Mouse (Mus musculus) B cell, adult 2 months (primary cell): ENCODE measurements around the gene Tmx2.
"Not testable (repeated sequence)": the region's sequence is repeated elsewhere in the genome, so short reads cannot be mapped to it uniquely, and the experiment has no call there.

Source experiments
- DNase-seq, 2 experiments: peaks; one replicate each; pipeline ENCODE4 v3.0.0; 2022

Tmx2 gene

DNA sequence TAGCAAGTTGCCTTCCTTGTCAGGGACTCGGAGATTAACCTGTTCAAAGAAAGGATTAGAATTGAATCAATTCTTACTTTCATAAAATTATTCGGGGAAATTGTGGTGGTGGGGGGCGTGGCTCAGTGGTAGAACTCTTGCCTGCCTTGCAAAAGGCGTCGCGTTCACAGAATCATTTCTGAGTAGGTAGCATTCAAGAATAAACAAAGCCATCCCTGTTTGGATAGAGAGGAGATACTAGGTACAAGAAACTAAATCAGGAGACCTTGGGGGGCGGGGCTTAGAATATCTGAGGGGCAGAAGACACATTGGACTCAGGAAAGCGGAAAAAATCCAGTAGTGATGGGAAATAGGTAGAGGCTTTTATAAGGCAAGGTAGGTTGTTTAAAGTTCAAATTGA is at the start of gene Tmx2:
Gene Tmx2 (minus strand): TSS at position 125 of the 400 bp plus-strand sequence.
- DNase-seq = peak in 1 of 2 experiments; percentile 9

DNA sequence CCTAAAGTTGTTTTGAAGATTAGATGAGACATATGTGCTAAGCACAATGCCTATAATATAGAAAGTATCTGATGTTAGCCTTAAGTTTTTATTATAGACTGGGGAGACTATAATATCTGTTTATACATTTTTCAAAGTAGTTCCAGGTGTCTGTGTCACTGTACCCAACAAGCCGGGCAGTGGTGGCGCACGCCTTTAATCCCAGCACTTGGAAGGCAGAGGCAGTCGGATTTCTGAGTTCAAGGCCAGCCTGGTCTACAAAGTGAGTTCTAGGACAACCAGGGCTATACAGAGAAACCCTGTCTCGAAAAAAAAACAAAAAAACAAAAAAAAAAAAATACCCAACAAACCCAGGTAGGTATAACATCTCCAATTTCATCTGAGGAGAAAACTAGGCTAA is 49.3 kb upstream of the Tmx2 start:
- not testable (repeated sequence) for DNase-seq

DNA sequence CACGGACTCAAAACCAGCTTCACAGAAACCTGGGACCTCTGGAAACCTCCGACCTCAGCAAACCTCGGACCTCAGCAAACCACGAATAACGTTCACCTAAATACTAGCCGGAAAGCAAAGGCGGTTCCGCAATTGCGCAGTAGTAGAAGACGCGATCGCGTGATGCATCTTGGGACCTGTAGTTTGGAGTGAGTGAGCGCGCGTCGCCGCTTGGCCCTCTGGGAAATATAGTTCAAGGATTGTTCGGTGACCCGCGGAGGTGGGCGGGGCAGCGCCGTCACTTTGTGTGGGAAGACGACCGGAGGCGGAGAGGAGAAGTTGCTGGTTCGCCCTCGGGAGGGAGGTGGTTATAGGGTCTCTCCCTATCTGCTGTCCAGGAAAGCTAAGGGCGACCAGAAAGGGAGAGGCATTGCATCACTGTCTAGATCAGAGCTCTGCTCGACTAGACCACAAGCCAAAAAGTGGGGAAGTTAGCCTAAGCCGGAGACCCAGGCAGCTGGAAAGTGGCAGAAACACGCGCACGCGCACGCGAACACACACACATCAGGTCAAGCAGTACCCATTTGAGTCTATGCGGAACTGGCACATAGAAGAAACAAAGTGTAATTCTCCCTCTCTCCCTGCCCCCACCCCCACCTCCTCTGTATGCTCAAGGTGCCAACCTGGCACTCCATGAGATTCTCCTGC is 48.4 kb upstream of the Tmx2 start, which contains the start of gene Clp1:
Gene Clp1 (minus strand): TSS at position 179 of the 687 bp plus-strand sequence.
- DNase-seq = peak; percentile 95 to 96

DNA sequence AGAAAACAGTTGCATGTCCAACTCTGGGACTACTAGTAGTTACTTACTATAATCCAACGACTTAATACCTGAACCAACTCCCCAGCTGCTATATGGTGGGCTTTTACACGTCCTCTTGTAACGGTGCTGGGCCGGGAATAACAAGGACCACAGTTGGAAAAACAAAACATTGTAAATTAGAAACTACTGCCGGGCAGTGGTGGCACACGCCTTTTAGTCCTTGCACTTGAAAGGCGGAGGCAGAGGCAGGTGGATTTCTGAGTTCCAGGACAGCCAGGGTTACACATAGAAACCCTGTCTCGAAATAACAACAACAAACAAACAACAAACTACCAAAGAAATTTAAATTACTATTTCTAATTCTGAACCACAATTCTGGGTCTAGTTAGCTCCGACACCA is 47.8 kb upstream of the Tmx2 start:
- DNase-seq = peak in 1 of 2 experiments; percentile 10

DNA sequence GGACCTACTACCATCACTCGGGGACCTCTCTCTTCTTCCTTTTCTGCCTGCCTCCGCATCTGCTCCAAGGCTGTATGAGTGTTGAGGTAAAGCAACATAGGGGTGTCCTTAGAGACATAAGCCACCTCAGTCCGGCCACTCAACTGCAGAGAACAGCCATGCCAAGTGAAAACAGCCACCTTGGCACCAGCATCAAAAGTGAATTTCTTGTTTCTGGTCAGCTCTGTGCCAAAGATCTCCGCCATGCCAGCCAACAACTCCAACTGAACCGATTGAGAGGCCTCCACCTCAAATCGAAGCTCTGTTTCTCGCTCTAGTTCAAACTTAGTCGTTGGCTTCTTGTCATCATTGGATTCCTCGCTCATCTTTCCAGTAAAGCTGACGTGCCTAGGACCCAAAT is 46.8 kb upstream of the Tmx2 start:
- DNase-seq = no peak

DNA sequence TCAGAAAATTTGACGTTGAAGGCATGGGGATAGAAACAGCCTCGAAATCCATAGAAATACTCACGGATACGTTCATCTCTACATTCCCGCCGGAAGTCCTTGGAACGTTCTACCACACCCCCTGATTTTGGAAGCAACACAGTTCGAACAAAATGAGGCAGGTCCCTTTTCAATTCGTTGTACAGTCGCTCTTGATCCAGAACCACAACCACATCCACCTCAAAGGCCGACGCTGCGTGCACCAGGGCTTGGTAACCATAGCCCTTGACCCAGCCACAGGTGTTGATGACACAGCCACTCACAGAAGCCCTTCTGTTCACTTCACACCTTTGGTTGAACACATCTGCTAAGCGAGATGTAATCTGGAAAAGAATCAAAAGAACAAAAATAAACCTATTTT is 44.9 kb upstream of the Tmx2 start:
- DNase-seq = no peak

DNA sequence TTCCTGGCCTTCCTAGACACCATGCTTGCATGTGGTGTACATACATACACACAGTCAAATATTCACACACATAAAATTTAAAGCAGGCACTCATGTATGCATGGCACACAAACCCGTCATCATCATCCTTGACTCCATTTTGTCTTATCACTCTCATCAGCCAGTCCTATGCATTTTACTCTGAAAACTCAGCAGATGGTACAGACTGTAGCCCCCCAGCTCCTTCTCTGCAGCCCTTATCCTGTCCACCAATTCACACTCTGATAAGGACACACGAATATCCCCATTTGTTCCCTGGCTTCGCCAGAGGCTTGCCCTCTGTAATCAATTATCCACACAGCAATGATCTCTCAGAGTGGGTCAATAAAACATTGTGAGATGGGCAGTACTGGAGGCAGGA is 42.2 kb upstream of the Tmx2 start:
- no peak for DNase-seq

DNA sequence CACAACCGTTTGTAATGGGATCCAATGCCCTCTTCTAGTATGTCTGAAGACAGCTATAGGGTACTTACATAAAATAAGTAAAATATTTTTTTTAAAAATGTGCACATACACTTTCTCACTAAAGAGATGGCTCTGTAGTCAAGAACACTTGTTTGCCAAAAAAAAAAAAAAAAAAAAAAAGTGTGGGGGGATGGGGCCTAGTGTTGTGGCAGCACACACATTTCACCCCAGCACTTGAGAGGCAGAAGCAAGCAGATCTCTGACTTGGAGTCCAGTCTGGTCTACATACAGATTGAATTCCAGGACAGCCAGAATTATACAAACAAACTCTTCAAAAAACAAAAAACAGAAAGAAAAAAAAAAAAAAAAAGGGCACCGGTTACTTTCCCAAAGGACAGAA is 41.8 kb upstream of the Tmx2 start:
- DNase-seq = no peak

DNA sequence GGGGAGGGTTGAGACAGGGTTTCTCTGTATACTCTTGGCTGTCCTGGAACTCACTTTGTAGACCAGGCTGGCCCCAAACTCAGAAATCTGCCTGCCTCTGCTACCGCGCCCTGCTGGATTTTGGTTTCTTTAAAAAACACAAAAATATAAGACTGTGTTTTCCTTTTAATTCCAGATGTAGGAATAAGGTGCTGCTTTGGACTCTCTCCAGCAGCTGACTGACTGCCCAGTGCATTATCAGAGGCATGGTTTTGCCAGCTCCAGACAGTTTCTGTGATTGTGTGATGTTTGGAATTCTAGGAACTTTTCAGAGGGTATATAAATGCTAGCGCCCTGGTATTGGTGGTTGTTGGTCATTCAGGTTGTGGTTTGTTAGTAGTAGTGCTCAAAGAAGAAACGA is 38.4 kb upstream of the Tmx2 start:
- no peak for DNase-seq

DNA sequence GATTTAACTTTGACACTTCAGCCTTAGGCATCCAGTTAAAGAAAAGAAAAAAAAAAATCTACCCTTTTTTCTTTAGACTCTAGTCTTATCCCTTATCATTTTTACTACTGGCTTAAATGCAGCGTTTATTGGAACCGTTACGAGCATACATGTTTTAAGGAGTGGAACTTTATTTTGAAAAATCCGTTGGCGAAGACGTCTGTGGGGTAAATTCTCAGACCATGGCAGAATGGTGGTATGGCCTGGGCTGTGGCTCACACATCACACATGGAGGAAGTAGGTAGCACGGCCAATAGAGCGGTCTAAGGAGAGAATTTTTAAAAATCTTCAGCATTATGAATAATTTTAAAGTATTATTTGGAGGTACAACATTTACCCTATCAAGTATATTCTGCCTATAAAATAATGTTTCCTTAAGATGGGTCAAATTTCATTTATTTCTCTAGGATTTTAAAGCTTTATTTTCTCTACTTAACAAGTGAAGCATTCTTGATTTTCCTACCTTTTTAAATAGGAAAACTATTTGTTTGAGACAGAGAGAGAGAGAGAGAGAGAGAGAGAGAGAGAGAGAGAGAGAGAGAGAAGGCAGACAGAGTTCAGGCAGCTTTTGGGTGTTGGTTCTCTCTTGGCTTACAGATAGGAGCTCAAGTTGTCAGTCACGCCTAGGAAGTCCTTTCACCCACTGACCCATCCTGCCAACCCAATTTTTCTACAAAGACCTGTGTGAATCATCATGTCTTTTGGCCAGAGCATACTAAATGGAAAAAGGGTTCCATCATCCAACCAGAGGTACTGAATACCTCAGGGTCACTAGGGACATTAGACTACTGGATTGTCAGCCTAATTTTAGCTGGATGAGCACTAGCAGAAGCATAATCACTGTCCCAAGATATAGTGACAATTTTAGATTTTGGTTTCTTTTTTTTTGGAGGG is 37.7 kb upstream of the Tmx2 start:
- DNase-seq = peak; percentile 15 to 22

DNA sequence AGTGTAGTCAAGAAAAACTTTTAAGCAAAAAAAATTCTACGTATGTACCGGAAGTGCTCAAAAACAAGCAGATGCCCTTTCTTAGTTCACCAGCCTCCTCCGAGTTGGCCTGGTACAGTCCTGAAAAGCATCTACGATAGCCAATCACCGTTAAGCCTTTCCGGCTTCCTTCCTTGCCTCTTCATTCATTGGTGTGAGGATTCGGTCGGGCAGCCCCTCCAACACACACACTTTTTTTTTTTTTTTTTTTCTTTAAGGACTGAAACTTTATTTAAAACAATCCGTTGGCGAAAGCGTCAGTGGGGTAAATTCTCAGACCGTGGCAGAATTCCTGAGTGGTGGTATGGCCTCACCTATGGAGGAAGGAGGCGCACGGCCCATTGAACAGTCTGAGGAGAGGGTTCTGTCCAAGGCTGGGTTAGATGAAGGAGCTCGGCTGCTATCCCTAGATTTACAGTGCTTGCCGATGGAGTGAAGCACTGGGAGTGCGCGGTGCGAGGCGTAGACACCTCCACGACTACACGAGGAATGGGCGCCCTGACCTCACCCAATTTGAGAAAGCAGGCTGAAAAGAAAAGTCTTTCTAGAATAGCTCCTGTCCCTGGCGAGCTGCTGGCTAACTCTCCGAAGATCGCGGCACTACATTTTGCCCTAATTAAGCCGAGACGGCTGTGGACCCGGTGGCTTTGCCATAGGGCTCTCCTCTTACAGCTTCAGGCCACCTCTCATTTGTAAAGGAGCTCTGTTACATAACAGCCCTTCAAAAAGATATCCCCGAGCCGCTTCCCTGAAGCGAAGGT is 36.8 kb upstream of the Tmx2 start:
- peak in 1 of 2 experiments; percentile 73 for DNase-seq

DNA sequence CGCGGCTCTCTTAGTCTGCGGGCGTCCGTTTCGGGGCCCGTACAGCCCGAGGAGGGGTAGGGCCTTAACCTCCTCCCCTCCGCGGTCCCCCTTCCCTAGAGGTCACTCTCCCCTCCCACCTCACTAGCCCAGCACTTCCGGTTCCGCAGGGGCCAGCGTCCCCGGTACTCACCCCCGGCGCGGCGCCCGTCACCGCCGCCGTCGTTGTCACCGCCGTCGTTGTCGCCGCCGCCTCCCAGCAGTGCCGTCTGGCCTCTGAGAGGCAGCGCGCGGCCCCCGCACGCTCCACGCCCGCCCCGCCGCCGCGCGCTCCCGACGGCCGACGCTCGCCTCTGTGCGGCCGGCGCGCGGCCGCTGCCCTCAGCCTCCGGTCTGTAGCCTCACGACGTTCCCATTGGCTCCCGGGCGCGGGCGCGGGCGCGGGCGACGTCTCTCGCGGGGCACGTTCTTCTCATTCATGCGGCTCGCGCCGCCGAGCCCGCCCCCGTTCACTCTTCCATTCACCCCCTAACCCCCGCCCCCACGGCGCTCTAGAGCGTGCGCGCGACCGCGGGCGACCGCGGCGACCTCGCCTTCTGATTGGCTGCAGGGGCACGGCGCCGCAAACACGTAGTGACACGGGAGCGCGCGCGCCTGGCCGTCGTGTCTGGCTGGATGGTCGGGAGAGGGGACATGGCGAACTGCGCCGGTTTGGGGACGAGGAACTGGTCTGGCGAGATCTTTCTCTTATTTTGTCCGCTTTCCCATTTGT is 36.0 kb upstream of the Tmx2 start, which contains the start of gene Zdhhc5:
Gene Zdhhc5 (minus strand): TSS at position 370 of the 751 bp plus-strand sequence.
- DNase-seq = peak; percentile 99 to 100

DNA sequence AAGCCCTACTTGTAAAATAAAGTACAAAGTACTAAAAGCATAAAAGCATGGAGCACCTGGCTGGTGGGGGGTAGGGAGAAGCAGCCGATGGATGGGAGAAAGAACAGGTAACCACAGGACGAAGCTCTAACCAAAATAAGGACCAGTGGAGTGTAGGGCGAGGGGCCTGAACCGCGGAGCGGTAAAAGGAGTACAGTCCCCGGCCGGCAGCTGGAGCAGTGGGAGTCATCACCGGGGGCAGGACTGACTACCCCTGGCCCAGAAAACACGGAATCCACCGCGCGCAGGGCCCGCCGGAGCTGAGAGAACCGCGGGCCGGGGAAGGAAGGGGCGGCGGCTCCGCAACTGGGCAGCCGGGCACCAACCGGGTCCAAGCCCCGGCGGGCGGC is 35.5 kb upstream of the Tmx2 start:
- no peak for DNase-seq

DNA sequence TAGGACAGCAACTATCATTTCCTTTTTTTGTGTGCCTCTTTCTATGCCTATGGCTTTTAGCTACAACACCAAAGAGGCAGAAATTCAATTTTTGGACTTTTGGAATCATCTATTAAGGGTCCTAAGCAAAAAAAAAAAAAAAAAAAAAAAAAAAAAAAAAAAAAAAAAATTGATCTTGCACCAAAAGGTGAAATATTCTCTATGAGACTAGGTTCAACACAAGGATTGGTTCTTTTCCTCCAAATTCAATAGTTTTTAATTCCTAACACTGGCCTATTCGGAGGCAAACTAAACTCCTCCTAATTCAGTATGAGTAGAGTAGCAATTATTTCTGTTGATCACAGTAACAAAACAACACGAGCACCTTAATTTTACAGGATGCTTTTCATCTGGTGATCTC is 33.0 kb upstream of the Tmx2 start:
- DNase-seq = no peak

DNA sequence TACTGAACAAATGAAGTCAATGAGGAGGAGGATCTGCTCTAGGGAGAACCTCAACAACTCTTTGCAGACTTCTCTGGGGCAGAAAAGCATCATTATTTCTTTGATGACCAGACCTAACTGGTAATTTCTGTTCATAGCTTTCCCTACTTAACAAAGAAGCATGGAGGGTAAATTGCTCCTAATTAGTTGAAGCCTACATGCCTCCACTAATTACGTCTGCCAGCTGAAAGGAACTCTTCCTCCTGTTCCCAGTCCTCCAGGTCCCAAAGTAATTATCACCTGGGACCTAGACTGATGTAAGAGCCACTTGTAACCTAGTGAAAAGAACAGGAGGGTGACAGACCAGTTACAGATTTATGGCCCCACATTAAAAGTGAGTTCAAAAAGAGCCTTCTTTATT is 28.6 kb upstream of the Tmx2 start:
- no peak for DNase-seq

DNA sequence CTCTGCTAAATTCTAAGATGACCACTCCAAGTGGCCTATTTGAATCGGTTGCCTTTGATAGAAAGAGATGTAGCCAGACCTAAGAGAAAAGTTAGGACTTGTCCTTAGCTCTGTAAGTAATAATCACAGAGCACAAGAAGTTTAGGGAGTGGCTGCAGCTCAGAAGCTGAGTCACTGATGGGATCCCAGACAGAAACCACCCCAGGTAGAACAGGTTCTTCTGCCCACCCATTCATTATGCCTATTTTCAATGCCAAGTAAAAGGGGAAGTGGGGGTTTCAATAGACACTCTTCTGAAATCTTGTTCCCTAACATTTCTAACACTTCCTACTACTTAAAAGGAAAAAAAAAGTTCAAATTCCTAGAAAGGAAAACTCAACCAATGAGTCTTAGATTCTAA is 26.4 kb upstream of the Tmx2 start:
- DNase-seq = no peak

DNA sequence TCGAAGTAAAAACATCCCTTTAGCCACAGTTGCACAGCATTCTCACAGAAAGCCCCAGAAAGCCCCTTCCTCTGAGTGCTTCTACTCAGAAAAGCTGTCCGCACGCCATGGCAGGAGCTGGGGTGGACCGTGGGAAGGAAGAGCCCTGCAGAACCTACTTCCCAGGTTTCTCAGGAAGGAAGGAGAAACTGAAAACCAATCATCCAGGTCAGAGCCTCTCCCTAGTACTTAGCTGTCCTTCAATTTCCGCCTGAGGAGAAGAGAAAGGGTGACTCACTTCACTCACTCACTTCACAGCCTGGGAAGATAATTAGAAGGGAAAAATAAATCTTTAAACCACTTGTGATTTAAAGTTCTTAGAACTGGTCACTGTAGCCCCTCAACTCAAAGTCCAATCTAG is 25.4 kb upstream of the Tmx2 start:
- DNase-seq = no peak

DNA sequence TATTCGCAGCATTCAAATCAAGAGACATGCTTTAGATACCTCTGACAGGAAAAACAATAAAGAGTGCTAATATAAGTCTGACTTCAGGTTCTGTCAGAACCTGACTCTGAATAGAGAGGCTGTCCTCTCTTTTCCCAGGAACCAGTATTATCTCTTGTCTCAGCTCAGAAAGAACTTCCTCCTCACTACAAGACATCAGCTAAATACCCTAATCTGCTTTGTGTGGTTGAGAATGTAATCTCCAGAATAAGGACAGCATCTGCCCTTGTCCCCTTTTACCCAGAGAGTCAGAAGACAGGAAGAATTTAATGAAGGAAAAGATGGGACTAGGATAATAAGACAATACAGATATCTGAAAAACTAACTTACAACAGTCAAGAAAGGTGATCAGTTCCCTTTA is 24.6 kb upstream of the Tmx2 start:
- no peak for DNase-seq

DNA sequence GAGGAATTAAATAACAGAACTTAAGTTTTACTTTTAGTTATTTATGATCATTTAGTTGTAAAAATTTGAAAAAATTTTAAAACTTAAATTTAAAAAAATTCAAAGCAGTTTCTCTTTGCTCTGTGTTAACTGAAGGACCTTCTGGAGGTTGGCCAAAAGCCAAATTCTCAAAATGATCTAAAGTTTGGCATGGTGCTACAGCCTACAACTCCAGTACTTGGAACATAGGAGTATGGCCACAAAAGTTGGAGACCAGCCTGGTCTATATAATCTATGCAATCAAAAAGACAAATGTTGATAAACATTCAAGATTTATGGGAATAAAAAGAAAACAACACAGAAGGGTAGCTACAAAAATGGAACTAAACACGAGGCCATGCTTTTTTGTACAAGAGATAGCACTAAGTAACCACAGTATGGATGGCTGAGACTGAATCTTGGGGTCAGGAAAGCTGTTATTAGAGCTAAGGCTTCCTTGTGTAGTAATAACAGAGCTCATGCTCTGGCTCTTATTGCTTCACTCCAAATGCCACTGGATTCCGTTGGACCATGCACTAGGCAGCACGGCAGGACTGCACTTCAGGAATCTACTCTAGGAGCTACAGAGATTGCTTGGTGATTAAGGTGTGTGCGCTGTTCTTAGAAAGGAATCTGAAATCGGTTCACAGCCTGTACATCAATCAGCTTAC is 16.2 kb upstream of the Tmx2 start:
- no peak for DNase-seq

DNA sequence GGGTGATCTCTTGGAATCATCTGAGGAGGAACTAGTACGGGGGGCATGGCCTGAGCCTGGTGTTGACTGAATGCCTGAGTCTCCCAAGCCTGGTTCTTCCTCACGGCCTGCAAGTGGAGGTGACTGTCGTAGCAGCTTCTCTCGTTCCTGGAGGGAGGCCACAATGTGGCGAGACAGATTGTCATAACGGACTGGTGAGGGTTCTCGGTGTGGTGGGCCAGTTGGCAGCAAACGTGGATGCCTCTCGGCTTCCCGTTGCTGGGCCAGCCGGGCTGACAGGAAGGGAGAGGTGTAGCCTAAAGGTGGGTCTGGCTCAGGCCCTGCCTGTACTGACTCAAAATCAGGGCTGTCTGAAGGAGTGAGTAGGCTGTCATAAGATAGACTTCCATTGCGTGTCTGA is 11.1 kb upstream of the Tmx2 start:
- DNase-seq = no peak

DNA sequence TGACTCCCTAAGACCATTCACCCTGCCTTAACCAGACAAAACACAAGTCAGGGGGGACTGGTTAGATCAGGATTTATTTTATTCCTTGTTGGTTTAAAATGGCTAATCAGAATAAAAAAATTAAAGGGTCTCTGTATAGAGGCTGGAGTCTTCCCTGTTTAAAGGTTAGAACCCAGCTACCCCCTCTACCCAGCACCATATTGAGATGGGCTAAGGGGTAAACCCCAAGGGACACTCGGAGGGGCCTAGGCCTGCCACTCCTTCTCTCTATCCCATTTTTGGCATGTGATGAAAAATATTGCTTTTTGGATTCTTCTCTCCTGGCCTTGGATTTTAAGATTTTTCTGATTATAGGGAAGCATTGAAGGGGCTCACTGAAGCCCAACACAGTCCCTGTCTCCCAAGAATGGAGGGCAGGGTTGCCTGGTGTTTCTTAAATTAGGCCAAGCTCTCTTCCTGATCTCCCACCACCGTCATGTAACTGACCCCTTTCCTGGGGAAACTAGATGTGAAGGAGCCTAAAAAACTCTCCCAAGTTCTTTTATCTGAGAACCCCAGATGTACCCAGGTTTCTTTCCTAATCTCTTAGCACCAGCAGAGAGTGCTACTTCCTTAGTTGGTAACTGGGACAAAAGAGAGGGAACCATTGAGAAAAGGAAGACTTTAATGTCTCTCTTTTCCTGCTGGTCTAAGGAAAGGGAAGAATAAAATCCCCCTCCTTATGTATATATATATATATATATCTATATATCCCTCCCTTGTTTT is 9.3 kb upstream of the Tmx2 start:
- DNase-seq = no peak
